Mouse (Mus musculus) liver, embryonic 14.5 days (tissue): ENCODE measurements around the gene Lrig2.

ENCODE experiments used
- CTCF ChIP-seq: IDR thresholded peaks from 2 replicates; pipeline ENCODE4 v1.5.1; 2016; ENCODE audit warnings: antibody characterized with exemption, low read depth, control low read depth
- EP300 ChIP-seq: IDR thresholded peaks from 2 replicates; pipeline ENCODE4 v1.6.1; 2016; ENCODE audit warnings: antibody characterized with exemption, low read depth

DNA sequence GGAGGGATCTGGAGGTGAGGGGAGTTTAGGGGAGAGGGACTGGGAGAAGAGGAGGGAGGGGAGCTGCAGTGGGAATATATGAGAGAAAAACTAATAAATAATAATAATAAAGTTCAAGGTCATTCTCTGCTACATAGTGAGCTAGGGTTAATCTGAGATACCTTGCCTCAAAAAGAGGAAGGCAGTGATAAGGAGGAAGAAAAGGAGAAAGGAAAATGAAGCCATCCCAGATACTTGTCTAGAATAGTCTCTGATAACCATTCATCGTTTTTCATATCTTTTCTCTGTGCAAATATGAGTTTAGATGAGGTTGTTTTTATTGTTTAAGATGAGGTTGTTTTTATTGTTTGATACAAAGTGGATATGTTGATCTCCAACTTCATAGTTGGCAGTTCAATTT, 13.3 kb upstream of the Lrig2 start:
- TF ChIP-seq CTCF (no peak), EP300 (no peak)
